In the genomic region with DNA sequence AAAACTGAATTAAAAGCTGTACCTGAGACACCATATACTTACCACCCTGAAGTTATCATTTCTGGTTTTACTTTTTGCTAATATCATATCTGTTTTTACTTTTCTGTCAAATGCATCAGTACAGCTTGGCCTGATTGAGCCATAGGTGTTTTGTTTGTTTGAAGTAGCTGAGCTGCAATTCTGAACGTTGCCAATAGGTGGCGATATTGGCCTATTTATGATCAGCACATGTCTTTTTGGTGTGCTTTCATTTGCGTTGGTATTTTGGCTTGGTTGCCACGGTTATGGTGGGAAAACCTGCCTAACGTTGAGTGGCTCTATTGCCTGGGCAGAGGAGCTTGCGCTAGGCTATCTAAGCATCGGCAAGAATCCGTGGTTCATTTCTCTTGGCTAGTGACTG, we compare ENCODE assay signal across 8 mouse cellular contexts. TPM values are rescaled to one million over a fixed set of nuclear protein-coding genes. Genes with fewer than 3 reads are reported as not detected.
A peak's percentile ranks its signal among the peaks of the same experiment; 100 is the strongest.
DNase-seq lines count a peak whose midpoint lies in the region; ATAC-seq lines count a peak whose summit lies in the region.

No protein-coding gene starts in this region.

- H3K4me3 ChIP-seq in hindbrain, embryonic 11.5 days (ENCODE audit: low read depth, low read length) = no peak overlapping the region

- no peaks in the 10 kb centered on the region for H3K9me3 ChIP-seq in hindbrain, embryonic 11.5 days (ENCODE audit: control insufficient read depth, low read length)

- WGBS in hindbrain, embryonic 11.5 days = 8% methylated on average over 8 of the region's 8 CpGs

- DNase-seq in MEL-GATA-1-ER (ENCODE audit: extremely low read depth, low read depth) = peak; percentile 77
- DNase-seq in brain, adult 2 months (ENCODE audit: low read depth, low spot score) = peak; percentile 94
- DNase-seq in fibroblast of lung, adult 2 months (ENCODE audit: low read depth) = peak; percentile 80
- peak; percentile 93 for DNase-seq in hindbrain, embryonic 11.5 days (ENCODE audit: low spot score)
- peak; percentile 54 for DNase-seq in layer of hippocampus, adult 9-11 months
- peak; percentile 82 for DNase-seq in lung, postnatal 14 days
- DNase-seq in right cerebral cortex, adult 2 months (ENCODE audit: low spot score in 2 of 2) = peak; percentile 87 to 90
- DNase-seq in urinary bladder, postnatal 36 days (ENCODE audit: low spot score in 2 of 2) = peak; percentile 61 to 69

- H3K4me1 ChIP-seq in hindbrain, embryonic 11.5 days (replicated peaks; ENCODE audit: control insufficient read depth, insufficient read depth, low read length) = no peaks in the 10 kb centered on the region

- no peaks in the 10 kb centered on the region for H3K36me3 ChIP-seq in hindbrain, embryonic 11.5 days (ENCODE audit: control insufficient read depth, insufficient read depth, low read length)

- H3K27ac ChIP-seq in hindbrain, embryonic 11.5 days (ENCODE audit: low read depth, low read length) = no peak overlapping the region

- no peak overlapping the region for H3K9ac ChIP-seq in hindbrain, embryonic 11.5 days (ENCODE audit: low read depth, low read length)

- H3K27me3 ChIP-seq in hindbrain, embryonic 11.5 days (ENCODE audit: control insufficient read depth, insufficient read depth, low read length) = no peaks in the 10 kb centered on the region

- ATAC-seq in hindbrain, embryonic 11.5 days (ENCODE audit: low FRiP score) = no peak

- no peak overlapping the region for H3K4me2 ChIP-seq in hindbrain, embryonic 11.5 days (replicated peaks; ENCODE audit: low read depth, low read length)

RNA-seq across cellular contexts. Expression of gene Eif1b, which starts 10.0 kb away (rescaled TPM):
- 274 and 279 TPM in 2 replicates for polyA plus RNA-seq in hindbrain, embryonic 11.5 days (2014; fragmentation: Nextera tagmentation; extraction: Ambion mirVana)

RNA-seq across cellular contexts. Expression of gene Entpd3, which starts 37.6 kb away (rescaled TPM):
- polyA plus RNA-seq in hindbrain, embryonic 11.5 days (2014; fragmentation: Nextera tagmentation; extraction: Ambion mirVana) = 0.47 and 0.51 TPM in 2 replicates
